Mouse (Mus musculus) heart, postnatal 36 days (tissue): Measurements from ENCODE around the gene Chmp5. TPM values are rescaled to one million over a fixed set of nuclear protein-coding genes. Genes with fewer than 3 reads are reported as not detected.

ENCODE experiments used
- DNase-seq, 2 experiments: peaks; one replicate each; pipeline ENCODE4 v3.0.0; 2021 to 2022
- intact Hi-C: fragments of 180-260 bp; cut with DNase I; formaldehyde crosslinking; loops from one replicate; pipeline ENCODE4 v1.15.1; 2025
- microRNA-seq, 2 experiments: library from miRNA; unstranded; fragments of <30 nt; microRNA quantifications; one replicate each; pipeline ENCODE4 v1.2.0; 2021; ENCODE audit warnings: borderline number of aligned reads in 2 of 2
- total RNA-seq, 2 experiments: library from RNA; stranded (reverse); gene quantifications; 2 replicates each; pipeline ENCODE4 v1.2.3; 2021

Gene Chmp5
- total RNA-seq, 2 experiments from 2014 or later = 39.2 to 40.1 TPM

- no peak for DNase-seq
- intact Hi-C loops = no loop called here
Observed at GRCm38 (mm10) chr4:41000842-41001639, 52.8 kb downstream of the Chmp5 start.

- intact Hi-C loops = no loop called here
- DNase-seq = no peak
Observed at GRCm38 (mm10) chr4:41013351-41013750, 65.1 kb downstream of the Chmp5 start.

Small RNA genes within 50 kb of the gene (microRNA-seq; reads per million reads assigned to microRNA genes)
- 0.72 to 2.0 reads per million in 2 experiments for gene Mir3094

Other genes with a start within 250 kb of the Chmp5 start
- 10 to 100 TPM; 14.2 to 15.8 TPM for gene Aptx, start 245.2 kb upstream of the Chmp5 start, total RNA-seq
- gene Dnaja1, start 226.3 kb upstream of the Chmp5 start, total RNA-seq = 10 to 100 TPM; 78.1 to 79.8 TPM
- 10 to 100 TPM; 30.9 to 33.5 TPM for gene Smu1, start 190.5 kb upstream of the Chmp5 start, total RNA-seq
- gene B4galt1, start 94.4 kb upstream of the Chmp5 start, total RNA-seq = 10 to 100 TPM; 62.1 to 69.1 TPM
- gene Spink4, start 28.4 kb upstream of the Chmp5 start, total RNA-seq = not detected
- gene Bag1, start 113 bp upstream of the Chmp5 start, total RNA-seq = 100 to 1,000 TPM; 260 to 269 TPM
- gene Nfx1, start 22.5 kb downstream of the Chmp5 start, total RNA-seq = 10 to 100 TPM; 20.9 to 22.8 TPM
- 10 to 100 TPM; 30.2 to 49.0 TPM for gene Aqp7, start 99.7 kb downstream of the Chmp5 start, total RNA-seq
- gene Aqp3, start 149.8 kb downstream of the Chmp5 start, total RNA-seq = not detected
- 10 to 100 TPM; 14.8 to 15.8 TPM for gene Nol6, start 176.0 kb downstream of the Chmp5 start, total RNA-seq
- 100 to 1,000 TPM; 136 to 137 TPM for gene Ube2r2, start 187.3 kb downstream of the Chmp5 start, total RNA-seq